Mouse (Mus musculus) limb, embryonic 14.5 days (tissue): ENCODE results near the gene Rab11fip4. TPM values are rescaled to one million over a fixed set of nuclear protein-coding genes. Genes with fewer than 3 reads are reported as not detected.

ENCODE experiments used
- ATAC-seq: fragments of 200-750 bp; cut with Nextera tagmentation; 2 replicates; pipeline ENCODE4 v1.8.0; 2017; ENCODE audit warnings: low read depth, moderate number of reproducible peaks, moderate TSS enrichment; ENCODE audit not compliant: low FRiP score
- DNase-seq: peaks from one replicate; pipeline ENCODE4 v3.0.0-alpha.2; 2015; ENCODE audit warnings: low spot score
- H3K27ac ChIP-seq: fragments of 300-500 bp; sonication (generic); replicated peaks from 2 replicates; pipeline ENCODE4 v1.5.1; 2014; ENCODE audit warnings: low read depth, mild to moderate bottlenecking, low read length, moderate library complexity, mixed read lengths
- H3K27me3 ChIP-seq: fragments of 300-500 bp; sonication (generic); 2 replicates; pipeline ENCODE4 v1.6.1; 2014; ENCODE audit warnings: low read length, mixed read lengths; ENCODE audit not compliant: control insufficient read depth, insufficient read depth
- H3K36me3 ChIP-seq: fragments of 300-500 bp; sonication (generic); 2 replicates; pipeline ENCODE4 v1.6.1; 2014; ENCODE audit warnings: mild to moderate bottlenecking, low read length, moderate library complexity, mixed read lengths; ENCODE audit not compliant: control insufficient read depth, insufficient read depth
- H3K4me1 ChIP-seq: fragments of 300-500 bp; sonication (generic); 2 replicates; pipeline ENCODE4 v1.6.1; 2014; ENCODE audit warnings: antibody characterized with exemption, low read length, mixed read lengths; ENCODE audit not compliant: control insufficient read depth, insufficient read depth
- H3K4me2 ChIP-seq: fragments of 300-500 bp; sonication (generic); replicated peaks from 2 replicates; pipeline ENCODE4 v1.6.1; 2014; ENCODE audit warnings: low read depth, mild to moderate bottlenecking, low read length, moderate library complexity; ENCODE audit not compliant: severe bottlenecking
- H3K4me3 ChIP-seq: fragments of 300-500 bp; sonication (generic); replicated peaks from 2 replicates; pipeline ENCODE4 v1.5.1; 2014; ENCODE audit warnings: low read length
- H3K9ac ChIP-seq: fragments of 300-500 bp; sonication (generic); 2 replicates; pipeline ENCODE4 v1.6.1; 2014; ENCODE audit warnings: mild to moderate bottlenecking, low read depth, low read length, moderate library complexity; ENCODE audit not compliant: severe bottlenecking
- H3K9me3 ChIP-seq: fragments of 300-500 bp; sonication (generic); 2 replicates; pipeline ENCODE4 v1.6.1; 2016; ENCODE audit warnings: low read length; ENCODE audit not compliant: control insufficient read depth
- POLR2A ChIP-seq: fragments of 200-500 bp; IDR thresholded peaks from 2 replicates; pipeline ENCODE4 v1.8.0; 2012; ENCODE audit warnings: inconsistent platforms, mild to moderate bottlenecking, moderate library complexity, borderline replicate concordance; ENCODE audit not compliant: insufficient read depth, insufficient read length; ENCODE audit errors: extremely low read depth
- WGBS: fragments of 180-500 bp; shearing (Covaris S2); extraction: QIAGEN DNeasy Blood & Tissue Kit; methylation state at CpG from one replicate; pipeline ENCODE4 v1.1.7; 2014; 5-methylcytosine and 5-hydroxymethylcytosine counted together
- polyA plus RNA-seq, 2 experiments: library from polyadenylated mRNA; depleted of rRNA in 1 of 2; stranded (reverse) in 1 of 2; unstranded in 1 of 2; fragments of >200 nt; fragmentation: Nextera tagmentation in 1 of 2; extraction: Ambion mirVana in 1 of 2; gene quantifications; 2 replicates each; pipeline versions ENCODE4 v1.2.1 to v1.2.3; 2012 to 2014

The Rab11fip4 gene
- polyA plus RNA-seq, 2 experiments = 7.4 to 16.4 TPM

GRCm38 (mm10) chr11:79580660-79581059 lies 10.4 kb upstream of the Rab11fip4 start:
- no peak for TF ChIP-seq POLR2A
- no peak overlapping the region for H3K4me2 ChIP-seq
- 54% methylated on average over 4 of the region's 4 CpGs for WGBS
- H3K27ac ChIP-seq = no peak overlapping the region
- no peak for ATAC-seq
- no peaks in the 10 kb centered on the region for H3K4me1 ChIP-seq
- H3K4me3 ChIP-seq = no peak overlapping the region
- H3K36me3 ChIP-seq = peaks cover 21% of the 10 kb centered on the region
- DNase-seq = no peak
- no peaks in the 10 kb centered on the region for H3K27me3 ChIP-seq
- no peak overlapping the region for H3K9ac ChIP-seq
- no peaks in the 10 kb centered on the region for H3K9me3 ChIP-seq

- Histone ChIP-seq H3K4me2 (no peak overlapping the region), H3K9ac (no peak overlapping the region), H3K36me3 (peaks cover 19% of the 10 kb centered on the region), H3K4me1 (no peaks in the 10 kb centered on the region), H3K4me3 (no peak overlapping the region), H3K27me3 (no peaks in the 10 kb centered on the region), H3K9me3 (no peaks in the 10 kb centered on the region), H3K27ac (no peak overlapping the region)
- ATAC-seq = no peak
- no peak for DNase-seq
- 91% methylated on average over 6 of the region's 6 CpGs for WGBS
- no peak for TF ChIP-seq POLR2A
Observed at GRCm38 (mm10) chr11:79581257-79581656, 9.8 kb upstream of the Rab11fip4 start.

GRCm38 (mm10) chr11:79584191-79584590 lies 6.8 kb upstream of the Rab11fip4 start:
- Histone ChIP-seq H3K9ac (no peak overlapping the region), H3K4me1 (no peaks in the 10 kb centered on the region), H3K27ac (no peak overlapping the region), H3K4me2 (no peak overlapping the region), H3K36me3 (peaks cover under 1% of the 10 kb centered on the region; the same call in 1 of the 2 replicates), H3K27me3 (no peaks in the 10 kb centered on the region), H3K4me3 (no peak overlapping the region), H3K9me3 (no peaks in the 10 kb centered on the region)
- peak; percentile 79 for DNase-seq
- 15% methylated on average over 5 of the region's 5 CpGs for WGBS
- 0 out of 2 replicates have a peak, but pooled peaks have one; percentile 12 for TF ChIP-seq POLR2A
- ATAC-seq = peak; percentile 73

- 46% methylated on average over 14 of the region's 14 CpGs for WGBS
- TF ChIP-seq POLR2A = no peak
- DNase-seq (no peak), ATAC-seq (no peak)
- Histone ChIP-seq H3K36me3 (no peaks in the 10 kb centered on the region), H3K4me1 (peaks cover 8% of the 10 kb centered on the region; the same call in 1 of the 2 replicates), H3K27ac (no peak overlapping the region), H3K9ac (no peak overlapping the region), H3K4me3 (no peak overlapping the region), H3K27me3 (peaks cover 29% of the 10 kb centered on the region), H3K4me2 (no peak overlapping the region), H3K9me3 (no peaks in the 10 kb centered on the region)
Observed at GRCm38 (mm10) chr11:79589317-79590075, 1.5 kb upstream of the Rab11fip4 start.

GRCm38 (mm10) chr11:79591591-79591975 lies 571 bp downstream of the Rab11fip4 start:
- Histone ChIP-seq H3K4me3 (peak overlapping the region; percentile 58), H3K9ac (peak overlapping the region; percentile 67), H3K4me1 (peaks cover 8% of the 10 kb centered on the region; the same call in 1 of the 2 replicates), H3K27ac (no peak overlapping the region), H3K9me3 (no peaks in the 10 kb centered on the region), H3K27me3 (peaks cover 29% of the 10 kb centered on the region), H3K36me3 (no peaks in the 10 kb centered on the region), H3K4me2 (peak overlapping the region; percentile 88)
- ATAC-seq = no peak
- DNase-seq = no peak
- 42% methylated on average over 5 of the region's 5 CpGs for whole genome bisulfite sequencing
- TF ChIP-seq POLR2A = no peak
